Mouse (Mus musculus) limb, embryonic 15.5 days (tissue): Measurements from ENCODE around the gene Fcgbp. TPM values are rescaled to one million over a fixed set of nuclear protein-coding genes. Genes with fewer than 3 reads are reported as not detected.

Experiments used
- ATAC-seq: fragments of 200-750 bp; cut with Nextera tagmentation; 2 replicates; pipeline ENCODE4 v1.8.0; 2017; ENCODE audit warnings: low read depth, moderate TSS enrichment; ENCODE audit not compliant: insufficient number of reproducible peaks, low FRiP score, low TSS enrichment
- H3K27ac ChIP-seq: fragments of 300-500 bp; sonication (generic); 2 replicates; pipeline ENCODE4 v1.5.1; 2015; ENCODE audit warnings: moderate library complexity, mild to moderate bottlenecking, inconsistent platforms
- H3K27me3 ChIP-seq: fragments of 300-500 bp; sonication (generic); 2 replicates; pipeline ENCODE4 v1.6.1; 2015; ENCODE audit warnings: inconsistent platforms
- H3K36me3 ChIP-seq: fragments of 300-500 bp; sonication (generic); 2 replicates; pipeline ENCODE4 v1.6.1; 2015; ENCODE audit warnings: inconsistent platforms
- H3K4me1 ChIP-seq: fragments of 300-500 bp; sonication (generic); 2 replicates; pipeline ENCODE4 v1.6.1; 2015; ENCODE audit warnings: inconsistent platforms
- H3K4me2 ChIP-seq: fragments of 300-500 bp; sonication (generic); 2 replicates; pipeline ENCODE4 v1.6.1; 2015; ENCODE audit warnings: mild to moderate bottlenecking, inconsistent platforms
- H3K4me3 ChIP-seq: fragments of 300-500 bp; sonication (generic); 2 replicates; pipeline ENCODE4 v1.5.1; 2015; ENCODE audit warnings: mild to moderate bottlenecking, inconsistent platforms
- H3K9ac ChIP-seq: fragments of 300-500 bp; sonication (generic); 2 replicates; pipeline ENCODE4 v1.6.1; 2015; ENCODE audit warnings: inconsistent platforms
- H3K9me3 ChIP-seq: fragments of 300-500 bp; sonication (generic); 2 replicates; pipeline ENCODE4 v1.6.1; 2016; ENCODE audit warnings: inconsistent platforms
- WGBS: fragments of 180-500 bp; shearing (Covaris S2); methylation state at CpG from one replicate; pipeline ENCODE4 v1.1.7; 2015; 5-methylcytosine and 5-hydroxymethylcytosine counted together
- polyA plus RNA-seq: library from polyadenylated mRNA; unstranded; fragments of >200 nt; fragmentation: Nextera tagmentation; extraction: Ambion mirVana; gene quantifications from 2 replicates; pipeline ENCODE4 v1.2.1, GENCODE M21; 2015

The Fcgbp gene
- 0.13 and 0.22 TPM in 2 replicates for polyA plus RNA-seq

- H3K9me3 ChIP-seq = no peaks in the 10 kb centered on the region
- 89% methylated on average over 21 of the region's 21 CpGs for WGBS
- no peak within 1 kb of the TSS for H3K4me2 ChIP-seq
- H3K4me1 ChIP-seq = no peaks in the 10 kb centered on the region
- H3K4me3 ChIP-seq = no peak within 1 kb of the TSS
- ATAC-seq = 0 out of 2 replicates have a peak, but pooled peaks have one; percentile 24
- H3K36me3 ChIP-seq = no peaks in the 10 kb centered on the region
- H3K9ac ChIP-seq = no peak within 1 kb of the TSS
- no peak within 1 kb of the TSS for H3K27ac ChIP-seq
- 0 out of 2 replicates have a peak, but pooled peaks cover 2% of the 10 kb centered on the region for H3K27me3 ChIP-seq
These were observed at the start of gene Fcgbp for GRCm38 (mm10) chr7:28070531-28071298. Gene Fcgbp (plus strand): TSS chr7:28071236.

DNA sequence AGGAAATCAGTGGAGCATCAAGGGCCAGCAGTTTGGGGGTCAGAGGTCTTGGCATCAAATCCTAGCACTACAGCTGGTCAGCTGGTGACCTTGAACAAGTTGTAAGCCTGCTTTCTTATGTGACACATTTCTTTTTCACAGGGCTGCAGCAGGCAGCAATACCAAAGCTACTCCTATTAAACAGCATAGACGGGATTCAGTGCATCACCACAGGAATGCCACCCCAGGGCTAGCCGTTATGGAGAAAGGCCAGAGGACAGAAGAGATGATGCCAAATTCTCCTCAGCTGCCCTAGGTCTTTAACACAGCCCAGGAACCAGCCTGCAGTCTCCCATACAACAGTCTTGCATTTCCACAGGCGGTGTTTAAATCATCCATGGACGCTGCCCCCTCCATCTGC, 26.5 kb upstream of the Fcgbp start:
- Histone ChIP-seq H3K4me2 (no peak overlapping the region), H3K4me3 (no peak overlapping the region), H3K27me3 (no peaks in the 10 kb centered on the region), H3K27ac (no peak overlapping the region), H3K36me3 (peaks cover 89% of the 10 kb centered on the region), H3K4me1 (peaks cover 9% of the 10 kb centered on the region), H3K9ac (no peak overlapping the region), H3K9me3 (no peaks in the 10 kb centered on the region)
- 80% methylated on average over 4 of the region's 4 CpGs for WGBS
- ATAC-seq = no peak

DNA sequence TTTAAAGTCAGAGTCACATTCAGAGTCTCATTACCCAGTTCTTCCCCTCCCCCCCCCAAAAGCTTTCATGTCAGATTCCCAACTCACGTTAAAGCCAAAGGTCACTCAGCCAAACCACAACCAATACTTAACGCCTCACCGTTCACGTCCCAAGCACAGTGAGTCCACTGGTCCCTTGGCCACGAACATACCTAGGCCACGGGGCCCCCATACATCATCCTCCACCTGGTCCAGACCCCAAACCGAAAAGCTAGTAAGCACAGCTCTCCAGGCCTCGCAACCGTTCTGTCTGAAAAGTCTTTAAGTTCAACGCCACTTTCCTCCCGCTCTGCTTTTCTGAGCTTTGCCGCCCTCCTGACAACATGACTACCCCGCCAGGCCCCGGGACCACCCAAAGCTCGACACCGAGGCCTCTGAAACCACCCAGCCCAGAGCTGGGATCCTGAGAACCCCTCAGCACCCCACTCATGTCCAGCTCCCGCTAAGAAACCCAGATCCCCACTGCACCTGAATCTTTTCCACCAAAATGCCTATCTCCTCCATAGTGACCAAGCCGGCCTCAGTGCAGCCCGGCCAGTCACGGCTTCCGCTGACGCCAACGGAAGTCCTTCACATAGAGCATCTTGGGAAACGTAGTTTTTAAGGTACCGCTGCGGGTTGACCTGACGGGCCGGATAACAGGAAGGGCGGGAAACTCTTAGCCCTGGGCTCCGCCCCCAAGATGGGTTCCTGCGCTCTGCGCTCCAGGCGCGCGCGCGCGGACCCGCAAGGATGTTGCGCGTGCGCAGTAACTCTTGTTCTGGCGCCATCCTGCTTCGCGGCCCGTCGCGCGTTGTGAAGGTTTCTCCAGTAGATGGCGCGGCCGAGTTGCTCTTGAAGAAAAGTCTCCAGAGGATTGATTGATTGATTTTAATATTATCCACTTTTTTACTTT, 21.3 kb upstream of the Fcgbp start, which contains the start of gene Psmc4:
Gene Psmc4, minus strand, starts transcription at position 626 of the 934 bp plus-strand sequence.
- Histone ChIP-seq H3K4me1 (peaks cover 9% of the 10 kb centered on the region), H3K4me2 (peak within 1 kb of the TSS; percentile 64), H3K36me3 (peaks cover 40% of the 10 kb centered on the region), H3K27ac (peak within 1 kb of the TSS; percentile 55; the same call in 1 of the 2 replicates), H3K27me3 (no peaks in the 10 kb centered on the region), H3K4me3 (peak within 1 kb of the TSS; percentile 87), H3K9me3 (no peaks in the 10 kb centered on the region), H3K9ac (peak within 1 kb of the TSS; percentile 80)
- WGBS = under 1% methylated on average over 52 of the region's 52 CpGs
- ATAC-seq = peak; percentile 94

DNA sequence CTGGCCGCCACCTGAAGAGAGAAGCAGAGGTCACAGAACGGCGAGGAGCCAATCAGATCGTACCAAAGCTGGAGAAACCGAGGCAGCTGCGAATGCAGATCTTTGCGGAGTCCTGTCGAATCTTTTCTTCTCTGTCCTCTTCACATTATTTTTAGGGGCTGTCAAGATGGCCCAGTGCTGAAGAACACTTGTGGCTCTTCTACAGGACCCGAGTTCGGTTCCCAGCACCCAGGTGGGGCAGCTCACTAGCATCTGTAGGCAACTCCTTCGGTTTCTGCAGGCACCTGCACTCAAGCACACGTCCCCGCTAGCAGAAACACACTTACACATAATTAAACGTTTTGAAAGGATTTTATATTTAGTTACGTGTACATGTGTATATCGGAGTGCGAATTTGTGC, 20.5 kb upstream of the Fcgbp start:
- 60% methylated on average over 17 of the region's 17 CpGs for WGBS
- peaks cover 32% of the 10 kb centered on the region for H3K36me3 ChIP-seq
- no peaks in the 10 kb centered on the region for H3K9me3 ChIP-seq
- peak overlapping the region; percentile 87 for H3K4me3 ChIP-seq
- H3K27me3 ChIP-seq = no peaks in the 10 kb centered on the region
- H3K4me1 ChIP-seq = peaks cover 9% of the 10 kb centered on the region
- H3K27ac ChIP-seq = no peak overlapping the region
- ATAC-seq = no peak
- no peak overlapping the region for H3K9ac ChIP-seq
- H3K4me2 ChIP-seq = peak overlapping the region; percentile 35

- H3K27me3 ChIP-seq = no peaks in the 10 kb centered on the region
- 79% methylated on average over 6 of the region's 6 CpGs for WGBS
- peaks cover 9% of the 10 kb centered on the region for H3K4me1 ChIP-seq
- peaks cover 5% of the 10 kb centered on the region for H3K36me3 ChIP-seq
- no peak overlapping the region for H3K27ac ChIP-seq
- no peak overlapping the region for H3K4me2 ChIP-seq
- no peak for ATAC-seq
- H3K9me3 ChIP-seq = no peaks in the 10 kb centered on the region
- no peak overlapping the region for H3K4me3 ChIP-seq
- H3K9ac ChIP-seq = no peak overlapping the region
These were observed 17.7 kb upstream of the Fcgbp start for GRCm38 (mm10) chr7:28053046-28053930.

GRCm38 (mm10) chr7:28059972-28060371, 11.1 kb upstream of the Fcgbp start:
- no peak overlapping the region for H3K4me2 ChIP-seq
- no peaks in the 10 kb centered on the region for H3K4me1 ChIP-seq
- no peaks in the 10 kb centered on the region for H3K9me3 ChIP-seq
- ATAC-seq = no peak
- H3K36me3 ChIP-seq = no peaks in the 10 kb centered on the region
- H3K27ac ChIP-seq = no peak overlapping the region
- no peaks in the 10 kb centered on the region for H3K27me3 ChIP-seq
- WGBS = 93% methylated on average over 1 of the region's 1 CpGs
- no peak overlapping the region for H3K9ac ChIP-seq
- H3K4me3 ChIP-seq = no peak overlapping the region

GRCm38 (mm10) chr7:28068661-28069060, 2.4 kb upstream of the Fcgbp start:
- 40% methylated on average over 3 of the region's 3 CpGs for WGBS
- Histone ChIP-seq H3K9me3 (no peaks in the 10 kb centered on the region), H3K4me3 (no peak overlapping the region), H3K36me3 (no peaks in the 10 kb centered on the region), H3K27me3 (no peaks in the 10 kb centered on the region), H3K4me1 (no peaks in the 10 kb centered on the region), H3K27ac (no peak overlapping the region), H3K4me2 (no peak overlapping the region), H3K9ac (no peak overlapping the region)
- ATAC-seq = no peak

DNA sequence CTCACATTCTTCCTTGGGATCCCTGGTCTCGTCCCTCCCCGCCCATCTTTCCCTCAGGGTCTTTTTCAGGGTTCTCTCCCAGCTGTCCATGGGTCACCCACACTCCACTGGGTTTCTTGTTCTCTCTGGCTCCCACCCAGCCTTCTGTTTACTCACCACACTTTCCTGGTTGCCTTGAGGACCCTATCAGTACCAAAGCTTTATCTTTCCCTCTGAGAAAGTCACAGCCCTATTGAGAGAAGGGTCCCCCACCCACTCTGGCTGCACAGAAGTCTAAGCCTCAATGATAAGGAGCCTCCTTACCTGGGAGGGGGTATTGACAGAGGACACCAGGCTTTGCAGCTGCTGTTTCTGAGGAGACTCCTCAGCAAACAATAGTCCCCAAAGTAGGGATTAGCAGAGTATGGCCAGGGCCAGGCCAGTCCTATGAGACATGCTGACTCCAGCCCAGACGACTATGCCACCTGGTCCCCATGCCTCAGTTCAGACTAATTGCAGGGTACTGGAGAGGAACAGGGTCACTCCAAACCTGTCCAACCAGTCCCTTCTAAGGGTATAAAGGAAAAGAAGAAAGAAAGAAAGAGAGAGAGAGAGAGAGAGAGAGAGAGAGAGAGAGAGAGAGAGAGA, 1.4 kb upstream of the Fcgbp start:
- no peak overlapping the region for H3K27ac ChIP-seq

GRCm38 (mm10) chr7:28084215-28084614, 13.2 kb downstream of the Fcgbp start:
- H3K27ac ChIP-seq = no peak overlapping the region
- 31% methylated on average over 7 of the region's 7 CpGs for WGBS
- no peak overlapping the region for H3K9ac ChIP-seq
- no peak for ATAC-seq
- no peaks in the 10 kb centered on the region for H3K36me3 ChIP-seq
- H3K4me1 ChIP-seq = no peaks in the 10 kb centered on the region
- no peaks in the 10 kb centered on the region for H3K9me3 ChIP-seq
- H3K27me3 ChIP-seq = peaks cover 8% of the 10 kb centered on the region; the same call in 1 of the 2 replicates
- no peak overlapping the region for H3K4me3 ChIP-seq
- H3K4me2 ChIP-seq = no peak overlapping the region

More for the DNA sequence above, 1.4 kb upstream of the Fcgbp start:
- no peak overlapping the region for H3K9ac ChIP-seq
- H3K27me3 ChIP-seq = 0 out of 2 replicates have a peak, but pooled peaks cover 2% of the 10 kb centered on the region
- no peaks in the 10 kb centered on the region for H3K4me1 ChIP-seq
- no peaks in the 10 kb centered on the region for H3K36me3 ChIP-seq
- 49% methylated on average over 3 of the region's 3 CpGs for WGBS
- no peak for ATAC-seq
- H3K4me3 ChIP-seq = no peak overlapping the region
- H3K4me2 ChIP-seq = no peak overlapping the region
- no peaks in the 10 kb centered on the region for H3K9me3 ChIP-seq

DNA sequence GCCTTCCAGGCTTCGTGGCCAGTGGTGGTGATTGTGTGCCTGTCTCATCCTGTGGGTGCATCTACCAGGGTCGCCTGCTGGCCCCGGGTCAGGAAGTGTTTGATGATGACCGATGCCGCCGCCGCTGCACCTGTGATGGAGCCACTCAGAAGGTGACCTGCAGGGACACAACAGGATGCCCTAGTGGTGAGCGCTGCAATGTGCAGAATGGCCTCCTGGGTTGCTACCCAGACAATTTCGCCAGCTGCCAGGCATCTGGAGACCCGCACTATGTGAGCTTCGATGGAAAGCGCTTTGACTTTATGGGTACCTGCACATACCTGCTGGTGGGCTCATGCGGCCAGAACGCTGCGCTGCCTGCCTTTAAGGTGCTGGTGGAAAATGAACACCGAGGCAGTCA, 15.2 kb downstream of the Fcgbp start:
- ATAC-seq = no peak
- Histone ChIP-seq H3K27me3 (peaks cover 8% of the 10 kb centered on the region; the same call in 1 of the 2 replicates), H3K27ac (no peak overlapping the region), H3K9me3 (no peaks in the 10 kb centered on the region), H3K4me3 (no peak overlapping the region), H3K4me2 (no peak overlapping the region), H3K9ac (no peak overlapping the region), H3K36me3 (no peaks in the 10 kb centered on the region), H3K4me1 (no peaks in the 10 kb centered on the region)
- WGBS = 74% methylated on average over 16 of the region's 16 CpGs

DNA sequence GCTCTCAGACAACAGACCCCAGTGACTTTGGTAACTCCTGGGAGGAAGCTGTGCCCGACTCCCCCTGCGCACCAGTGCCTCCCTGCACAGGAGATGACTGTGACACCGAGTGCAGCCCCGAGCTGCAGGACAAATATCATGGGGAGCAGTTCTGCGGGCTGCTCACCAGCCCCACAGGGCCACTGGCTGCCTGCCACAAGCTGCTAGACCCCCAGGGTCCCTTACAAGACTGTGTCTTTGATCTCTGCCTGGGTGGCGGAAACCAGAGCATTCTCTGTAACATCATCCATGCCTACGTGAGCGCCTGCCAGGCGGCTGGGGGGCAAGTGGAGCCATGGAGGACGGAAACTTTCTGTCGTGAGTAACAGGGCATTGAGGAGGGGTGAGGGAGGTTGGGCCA, 22.5 kb downstream of the Fcgbp start:
- no peak overlapping the region for H3K4me3 ChIP-seq
- no peak overlapping the region for H3K9ac ChIP-seq
- H3K4me1 ChIP-seq = no peaks in the 10 kb centered on the region
- no peak for ATAC-seq
- H3K36me3 ChIP-seq = no peaks in the 10 kb centered on the region
- WGBS = 24% methylated on average over 11 of the region's 11 CpGs
- H3K27me3 ChIP-seq = no peaks in the 10 kb centered on the region
- H3K9me3 ChIP-seq = no peaks in the 10 kb centered on the region
- no peak overlapping the region for H3K27ac ChIP-seq
- H3K4me2 ChIP-seq = no peak overlapping the region
